Mouse (Mus musculus) embryonic facial prominence, embryonic 14.5 days (tissue): ENCODE data around the gene Adgrf1. TPM values are rescaled to one million over a fixed set of nuclear protein-coding genes. Genes with fewer than 3 reads are reported as not detected.

Experiments used
- ATAC-seq: fragments of 200-750 bp; cut with Nextera tagmentation; 2 replicates; pipeline ENCODE4 v1.8.0; 2017; ENCODE audit warnings: low read depth, moderate number of reproducible peaks, moderate TSS enrichment
- DNase-seq: peaks from one replicate; pipeline ENCODE4 v3.0.0-alpha.2; 2015; ENCODE audit warnings: low spot score
- H3K27ac ChIP-seq: fragments of 300-500 bp; sonication (generic); replicated peaks from 2 replicates; pipeline ENCODE4 v1.5.1; 2014; ENCODE audit warnings: low read depth, mild to moderate bottlenecking, low read length, moderate library complexity
- H3K27me3 ChIP-seq: fragments of 300-500 bp; sonication (generic); replicated peaks from 2 replicates; pipeline ENCODE4 v1.6.1; 2014; ENCODE audit warnings: low read length; ENCODE audit not compliant: control insufficient read depth, insufficient read depth
- H3K36me3 ChIP-seq: fragments of 300-500 bp; sonication (generic); 2 replicates; pipeline ENCODE4 v1.6.1; 2014; ENCODE audit warnings: low read length, mixed read lengths; ENCODE audit not compliant: control insufficient read depth, insufficient read depth
- H3K4me1 ChIP-seq: fragments of 300-500 bp; sonication (generic); 2 replicates; pipeline ENCODE4 v1.6.1; 2014; ENCODE audit warnings: antibody characterized with exemption, low read length; ENCODE audit not compliant: control insufficient read depth, insufficient read depth
- H3K4me2 ChIP-seq: fragments of 300-500 bp; sonication (generic); 2 replicates; pipeline ENCODE4 v1.6.1; 2014; ENCODE audit warnings: low read depth, mild to moderate bottlenecking, low read length, moderate library complexity, mixed read lengths
- H3K4me3 ChIP-seq: fragments of 300-500 bp; sonication (generic); 2 replicates; pipeline ENCODE4 v1.5.1; 2014; ENCODE audit warnings: low read depth, mild to moderate bottlenecking, low read length
- H3K9ac ChIP-seq: fragments of 300-500 bp; sonication (generic); 2 replicates; pipeline ENCODE4 v1.6.1; 2014; ENCODE audit warnings: low read depth, mild to moderate bottlenecking, low read length, moderate library complexity, mixed read lengths
- H3K9me3 ChIP-seq: fragments of 300-500 bp; sonication (generic); 2 replicates; pipeline ENCODE4 v1.6.1; 2016; ENCODE audit warnings: low read length; ENCODE audit not compliant: control insufficient read depth
- WGBS: fragments of 180-500 bp; shearing (Covaris S2); extraction: QIAGEN DNeasy Blood & Tissue Kit; methylation state at CpG from one replicate; pipeline ENCODE4 v1.1.7; 2014; 5-methylcytosine and 5-hydroxymethylcytosine counted together
- polyA plus RNA-seq: library from polyadenylated mRNA; unstranded; fragments of >200 nt; fragmentation: Nextera tagmentation; extraction: Ambion mirVana; gene quantifications from 2 replicates; pipeline ENCODE4 v1.2.1, GENCODE M21; 2014

Adgrf1 gene
- polyA plus RNA-seq, 1 experiment from 2014 or later = not detected

- WGBS = 68% methylated on average over 4 of the region's 4 CpGs
- Histone ChIP-seq H3K4me3 (no peak overlapping the region), H3K27ac (no peak overlapping the region), H3K4me1 (no peaks in the 10 kb centered on the region), H3K9me3 (no peaks in the 10 kb centered on the region), H3K4me2 (no peak overlapping the region), H3K27me3 (no peaks in the 10 kb centered on the region), H3K9ac (no peak overlapping the region), H3K36me3 (no peaks in the 10 kb centered on the region)
- ATAC-seq (no peak), DNase-seq (no peak)
These were observed 102.5 kb downstream of the Adgrf1 start for GRCm38 (mm10) chr17:43372604-43373003.

DNA sequence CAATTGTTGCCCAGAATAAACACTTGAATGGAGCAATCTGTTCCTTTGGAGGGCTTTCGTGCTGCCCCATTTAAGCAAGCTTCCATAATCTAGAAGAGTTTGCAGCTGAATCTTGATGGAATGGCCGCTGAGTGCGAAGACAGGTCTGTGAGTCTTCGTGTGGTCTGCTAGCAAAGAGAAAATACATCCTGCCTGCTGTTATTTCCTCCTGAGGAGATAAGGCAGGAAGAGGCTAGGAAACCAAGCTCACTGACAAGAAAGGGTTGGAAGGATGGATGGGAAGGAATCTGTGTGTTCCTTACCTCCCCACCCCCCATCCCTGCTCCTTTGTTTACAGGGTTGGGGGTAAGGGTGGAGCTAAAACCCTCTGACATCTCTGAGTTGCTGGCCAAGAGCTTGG lies 103.9 kb downstream of the Adgrf1 start:
- no peak overlapping the region for H3K27ac ChIP-seq
- DNase-seq (no peak), ATAC-seq (no peak)
- 55% methylated on average over 4 of the region's 4 CpGs for WGBS
- no peak overlapping the region for H3K9ac ChIP-seq
- no peaks in the 10 kb centered on the region for H3K27me3 ChIP-seq
- no peaks in the 10 kb centered on the region for H3K4me1 ChIP-seq
- no peaks in the 10 kb centered on the region for H3K9me3 ChIP-seq
- H3K36me3 ChIP-seq = no peaks in the 10 kb centered on the region
- H3K4me2 ChIP-seq = no peak overlapping the region
- H3K4me3 ChIP-seq = no peak overlapping the region

Other genes with a start within 250 kb of the Adgrf1 start
- gene Adgrf5, start 90.1 kb downstream of the Adgrf1 start, polyA plus RNA-seq = 10.9 and 13.0 TPM in 2 replicates
- 0.38 and 0.45 TPM in 2 replicates for gene Mep1a, start 232.5 kb downstream of the Adgrf1 start, polyA plus RNA-seq